Mouse (Mus musculus): ENCODE measurements around the gene Irs1. TPM values are rescaled to one million over a fixed set of nuclear protein-coding genes. Genes with fewer than 3 reads are reported as not detected.

Irs1 gene
- polyA plus RNA-seq (2015; fragmentation: Nextera tagmentation; extraction: Ambion mirVana), result 7.5 and 8.1 TPM in 2 replicates

GRCm38 (mm10) chr1:82291151-82291797 lies at the start of gene Irs1:
Gene Irs1, minus strand, starts transcription at chr1:82291416.
- Histone ChIP-seq H3K9ac (replicated peaks) (peak within 1 kb of the TSS; percentile 82), H3K36me3 (peaks cover 6% of the 10 kb centered on the region; the same call in 1 of the 2 replicates), H3K27ac (replicated peaks) (peak within 1 kb of the TSS; percentile 98), H3K4me3 (replicated peaks) (peak within 1 kb of the TSS; percentile 70), H3K4me2 (peak within 1 kb of the TSS; percentile 86), H3K4me1 (peaks cover 55% of the 10 kb centered on the region), H3K27me3 (replicated peaks) (no peaks in the 10 kb centered on the region), H3K9me3 (replicated peaks) (no peaks in the 10 kb centered on the region)
- ATAC-seq (ENCODE audit: low FRiP score), result peak; percentile 80
- under 1% methylated on average over 49 of the region's 60 CpGs for WGBS

DNA sequence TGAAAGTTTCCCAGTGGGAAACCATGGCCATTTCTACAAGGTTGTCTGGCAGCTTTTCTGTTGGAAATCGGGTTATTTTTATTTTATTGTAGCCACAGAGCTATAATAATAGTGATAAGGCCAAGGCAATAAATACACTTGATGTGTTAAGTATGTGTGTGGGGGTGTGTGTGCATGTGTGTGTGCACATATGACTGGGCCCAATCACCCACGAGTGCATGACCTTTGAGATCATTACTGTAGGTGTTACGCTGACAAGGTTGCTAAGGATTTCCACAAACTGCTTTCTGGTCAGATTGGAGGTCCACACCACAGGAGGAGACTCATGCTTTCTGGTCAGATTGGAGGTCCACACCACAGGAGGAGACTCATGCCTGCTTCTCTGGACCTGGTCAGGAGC lies 43.3 kb upstream of the Irs1 start:
- Histone ChIP-seq H3K36me3 (no peaks in the 10 kb centered on the region), H3K4me3 (replicated peaks) (no peak overlapping the region), H3K9me3 (replicated peaks) (no peaks in the 10 kb centered on the region), H3K27me3 (replicated peaks) (no peaks in the 10 kb centered on the region), H3K27ac (replicated peaks) (no peak overlapping the region), H3K4me2 (no peak overlapping the region), H3K9ac (replicated peaks) (no peak overlapping the region), H3K4me1 (peaks cover 4% of the 10 kb centered on the region; the same call in 1 of the 2 replicates)
- no peak for ATAC-seq (ENCODE audit: low FRiP score)
- WGBS, result 87% methylated on average over 3 of the region's 3 CpGs

- ATAC-seq (ENCODE audit: low FRiP score), result no peak
- H3K4me3 ChIP-seq (replicated peaks), result no peak overlapping the region
- no peaks in the 10 kb centered on the region for H3K36me3 ChIP-seq
- H3K27ac ChIP-seq (replicated peaks), result no peak overlapping the region
- H3K27me3 ChIP-seq (replicated peaks), result no peaks in the 10 kb centered on the region
- H3K4me1 ChIP-seq, result peaks cover 4% of the 10 kb centered on the region; the same call in 1 of the 2 replicates
- H3K9me3 ChIP-seq (replicated peaks), result no peaks in the 10 kb centered on the region
- no peak overlapping the region for H3K9ac ChIP-seq (replicated peaks)
- H3K4me2 ChIP-seq, result no peak overlapping the region
Measured at GRCm38 (mm10) chr1:82329954-82330247, 38.7 kb upstream of the Irs1 start.

DNA sequence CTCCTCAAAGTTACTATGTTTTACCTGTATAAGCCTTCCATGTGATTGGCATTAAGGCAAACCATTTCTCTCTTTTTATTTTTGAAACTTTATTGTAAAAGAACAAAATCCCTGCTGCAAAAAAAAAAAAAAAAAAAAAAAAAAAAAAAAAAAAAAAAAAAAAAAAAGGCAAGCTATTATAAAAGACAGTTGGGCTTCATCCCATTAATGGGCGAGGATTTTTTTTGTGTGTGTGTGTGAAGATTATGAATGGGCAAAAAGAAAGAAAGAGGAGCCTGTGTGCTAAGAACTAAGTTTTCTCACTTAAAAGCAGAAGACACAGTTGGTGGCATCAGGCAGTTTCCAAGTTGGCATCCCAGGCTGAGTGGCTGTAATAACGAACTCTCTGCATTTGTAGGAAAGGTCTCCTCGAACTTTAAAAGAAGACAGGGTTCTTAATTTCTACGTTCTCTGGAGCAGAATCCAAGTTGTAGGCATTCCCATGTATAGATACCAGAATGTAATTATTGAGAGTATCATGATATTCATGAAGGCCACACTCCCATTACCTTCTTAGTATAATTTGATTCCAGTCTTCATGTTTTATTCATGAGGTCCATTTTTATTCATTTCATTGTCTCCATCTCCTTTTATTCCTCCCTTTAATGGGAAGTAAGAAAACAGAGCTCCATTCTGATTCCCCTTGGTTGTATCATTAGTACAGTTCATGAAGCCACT lies 38.2 kb upstream of the Irs1 start:
- peaks cover 4% of the 10 kb centered on the region; the same call in 1 of the 2 replicates for H3K4me1 ChIP-seq
- H3K36me3 ChIP-seq, result no peaks in the 10 kb centered on the region
- H3K4me2 ChIP-seq, result no peak overlapping the region
- 43% methylated on average over 4 of the region's 4 CpGs for WGBS
- no peak overlapping the region for H3K27ac ChIP-seq (replicated peaks)
- H3K4me3 ChIP-seq (replicated peaks), result no peak overlapping the region
- H3K9me3 ChIP-seq (replicated peaks), result no peaks in the 10 kb centered on the region
- H3K9ac ChIP-seq (replicated peaks), result no peak overlapping the region
- H3K27me3 ChIP-seq (replicated peaks), result no peaks in the 10 kb centered on the region
- ATAC-seq (ENCODE audit: low FRiP score), result no peak

GRCm38 (mm10) chr1:82328033-82328775 lies 37.0 kb upstream of the Irs1 start:
- no peak overlapping the region for H3K4me2 ChIP-seq
- no peaks in the 10 kb centered on the region for H3K9me3 ChIP-seq (replicated peaks)
- no peak overlapping the region for H3K27ac ChIP-seq (replicated peaks)
- H3K36me3 ChIP-seq, result no peaks in the 10 kb centered on the region
- 92% methylated on average over 7 of the region's 7 CpGs for WGBS
- no peak overlapping the region for H3K9ac ChIP-seq (replicated peaks)
- H3K4me1 ChIP-seq, result peaks cover 10% of the 10 kb centered on the region; the same call in 1 of the 2 replicates
- ATAC-seq (ENCODE audit: low FRiP score), result no peak
- no peaks in the 10 kb centered on the region for H3K27me3 ChIP-seq (replicated peaks)
- no peak overlapping the region for H3K4me3 ChIP-seq (replicated peaks)

- H3K9ac ChIP-seq (replicated peaks), result no peak overlapping the region
- no peaks in the 10 kb centered on the region for H3K36me3 ChIP-seq
- no peaks in the 10 kb centered on the region for H3K27me3 ChIP-seq (replicated peaks)
- ATAC-seq (ENCODE audit: low FRiP score), result no peak
- H3K9me3 ChIP-seq (replicated peaks), result no peaks in the 10 kb centered on the region
- H3K4me2 ChIP-seq, result no peak overlapping the region
- WGBS, result 78% methylated on average over 5 of the region's 5 CpGs
- H3K4me3 ChIP-seq (replicated peaks), result no peak overlapping the region
- peaks cover 12% of the 10 kb centered on the region for H3K4me1 ChIP-seq
- H3K27ac ChIP-seq (replicated peaks), result no peak overlapping the region
Measured at GRCm38 (mm10) chr1:82326120-82326519, 34.9 kb upstream of the Irs1 start.

DNA sequence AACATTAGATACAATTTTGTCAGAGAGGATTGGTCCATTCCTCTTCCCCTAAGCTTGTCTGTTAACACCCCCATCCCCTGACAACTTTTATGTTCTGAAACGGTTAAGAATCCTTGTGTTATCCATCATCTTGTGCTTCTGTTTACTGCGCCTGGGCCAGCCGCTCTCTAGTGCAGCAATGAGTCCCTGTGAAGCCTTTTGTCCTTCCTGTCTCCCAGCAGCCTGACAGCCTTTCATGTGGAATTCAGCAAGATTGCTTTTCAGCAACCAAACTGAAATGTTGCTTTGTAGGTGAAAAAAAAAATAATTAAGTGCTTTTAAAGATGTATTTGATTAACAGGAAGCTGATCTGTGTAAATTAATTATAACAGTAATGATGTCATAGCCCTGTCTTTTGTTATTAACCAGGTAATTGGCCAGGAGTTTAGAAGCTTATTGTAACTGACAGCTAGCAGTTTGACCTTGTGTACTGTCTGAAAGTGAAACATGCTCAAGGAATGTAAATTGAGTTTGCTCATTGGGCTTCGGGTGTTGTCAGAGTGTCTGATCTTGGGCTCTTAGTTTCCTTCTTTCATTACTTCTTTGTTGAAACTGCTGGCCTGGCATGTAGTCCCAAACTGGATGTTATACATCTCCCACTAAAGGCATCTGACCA lies 33.0 kb upstream of the Irs1 start:
- Histone ChIP-seq H3K9ac (replicated peaks) (no peak overlapping the region), H3K4me2 (no peak overlapping the region), H3K4me3 (replicated peaks) (no peak overlapping the region), H3K27me3 (replicated peaks) (no peaks in the 10 kb centered on the region), H3K27ac (replicated peaks) (0 out of 2 replicates have a peak overlapping the region, but pooled peaks have one; percentile 13), H3K36me3 (no peaks in the 10 kb centered on the region), H3K4me1 (peaks cover 25% of the 10 kb centered on the region), H3K9me3 (replicated peaks) (no peaks in the 10 kb centered on the region)
- no peak for ATAC-seq (ENCODE audit: low FRiP score)
- WGBS, result 13% methylated on average over 4 of the region's 4 CpGs

DNA sequence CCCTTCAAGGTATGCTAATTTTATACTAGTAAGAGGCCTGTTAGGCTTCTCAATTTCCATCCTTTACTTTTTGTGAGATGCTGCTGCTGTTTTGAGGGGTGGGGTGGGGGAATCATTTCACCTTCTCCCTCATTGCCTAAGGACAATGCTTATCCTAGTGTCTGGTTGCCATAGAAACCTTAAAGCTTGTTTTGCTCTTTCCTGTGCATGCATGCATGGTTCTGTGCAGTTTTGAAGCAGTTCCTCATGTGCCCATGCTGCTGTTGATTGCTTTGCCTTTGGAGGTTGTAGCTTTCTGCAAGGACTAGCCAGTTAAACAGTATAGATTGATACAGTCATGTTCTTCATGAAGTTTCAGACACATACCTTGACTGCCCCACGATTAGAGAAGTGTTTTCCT lies 30.2 kb upstream of the Irs1 start:
- no peak for ATAC-seq (ENCODE audit: low FRiP score)
- Histone ChIP-seq H3K36me3 (no peaks in the 10 kb centered on the region), H3K9me3 (replicated peaks) (no peaks in the 10 kb centered on the region), H3K27ac (replicated peaks) (no peak overlapping the region), H3K9ac (replicated peaks) (no peak overlapping the region), H3K4me3 (replicated peaks) (no peak overlapping the region), H3K4me2 (no peak overlapping the region), H3K27me3 (replicated peaks) (no peaks in the 10 kb centered on the region), H3K4me1 (peaks cover 33% of the 10 kb centered on the region)
- WGBS, result 80% methylated on average over 1 of the region's 1 CpGs

GRCm38 (mm10) chr1:82320864-82321263 lies 29.6 kb upstream of the Irs1 start:
- no peak for ATAC-seq (ENCODE audit: low FRiP score)
- WGBS, result 33% methylated on average over 10 of the region's 10 CpGs
- peaks cover 36% of the 10 kb centered on the region for H3K4me1 ChIP-seq
- H3K36me3 ChIP-seq, result no peaks in the 10 kb centered on the region
- peak overlapping the region; percentile 10; the same call in 1 of the 2 replicates for H3K4me3 ChIP-seq (replicated peaks)
- H3K27me3 ChIP-seq (replicated peaks), result no peaks in the 10 kb centered on the region
- no peaks in the 10 kb centered on the region for H3K9me3 ChIP-seq (replicated peaks)
- peak overlapping the region; percentile 47 for H3K4me2 ChIP-seq
- H3K9ac ChIP-seq (replicated peaks), result no peak overlapping the region
- H3K27ac ChIP-seq (replicated peaks), result peak overlapping the region; percentile 69

- no peak for ATAC-seq (ENCODE audit: low FRiP score)
- Histone ChIP-seq H3K27me3 (replicated peaks) (no peaks in the 10 kb centered on the region), H3K36me3 (no peaks in the 10 kb centered on the region), H3K4me2 (peak overlapping the region; percentile 47), H3K4me3 (replicated peaks) (peak overlapping the region; percentile 10; the same call in 1 of the 2 replicates), H3K27ac (replicated peaks) (peak overlapping the region; percentile 69), H3K9ac (replicated peaks) (no peak overlapping the region), H3K4me1 (peaks cover 37% of the 10 kb centered on the region), H3K9me3 (replicated peaks) (no peaks in the 10 kb centered on the region)
- 23% methylated on average over 6 of the region's 6 CpGs for WGBS
Measured at GRCm38 (mm10) chr1:82320456-82320855, 29.2 kb upstream of the Irs1 start.

DNA sequence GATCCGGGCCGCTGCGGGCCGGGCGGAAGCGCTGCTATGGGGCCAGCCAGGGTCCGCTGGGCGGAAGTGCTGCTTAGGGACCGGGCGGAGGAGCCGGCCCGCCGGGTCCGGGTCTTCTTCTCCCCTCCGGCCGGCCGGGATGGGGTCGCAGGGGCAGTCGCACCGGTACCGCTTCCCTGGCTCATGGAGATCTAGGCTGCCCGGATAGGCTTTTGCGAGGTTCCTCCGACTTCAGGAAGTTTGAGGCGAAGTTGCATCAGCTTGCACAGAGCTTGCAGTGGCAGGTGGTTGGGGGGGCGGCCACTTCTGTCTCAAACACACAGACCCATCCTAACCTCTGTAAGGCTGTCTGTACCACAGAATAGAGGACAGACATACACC lies 25.5 kb upstream of the Irs1 start:
- Histone ChIP-seq H3K4me1 (peaks cover 31% of the 10 kb centered on the region), H3K27ac (replicated peaks) (peak overlapping the region; percentile 97), H3K4me3 (replicated peaks) (peak overlapping the region; percentile 84), H3K4me2 (peak overlapping the region; percentile 73), H3K36me3 (no peaks in the 10 kb centered on the region), H3K27me3 (replicated peaks) (no peaks in the 10 kb centered on the region), H3K9me3 (replicated peaks) (no peaks in the 10 kb centered on the region), H3K9ac (replicated peaks) (peak overlapping the region; percentile 87)
- peak; percentile 57 for ATAC-seq (ENCODE audit: low FRiP score)
- 1% methylated on average over 26 of the region's 26 CpGs for WGBS

All from neural tube, embryonic 15.5 days (tissue).